Comparison of ENCODE assay signal across 21 mouse cellular contexts in the genomic region with DNA sequence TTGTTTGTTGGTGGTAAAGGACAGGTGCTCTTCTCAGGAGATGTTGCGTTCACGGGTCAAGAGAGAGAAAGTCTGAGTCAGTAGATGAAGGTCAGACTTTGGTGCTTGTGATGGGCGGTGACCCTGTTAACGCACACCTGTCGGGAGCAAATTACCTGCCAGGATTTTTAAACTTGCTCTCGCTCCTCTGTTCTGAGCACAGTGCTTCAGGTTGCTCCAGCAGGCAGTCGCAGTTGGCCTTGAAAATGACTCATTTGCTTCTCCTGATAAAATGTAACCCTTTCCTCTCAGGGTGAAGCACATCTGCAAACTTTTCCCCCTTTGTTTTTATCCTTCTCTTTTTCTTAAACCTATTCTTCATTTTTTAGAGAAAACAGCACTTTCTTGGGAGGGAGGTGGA.
DNase-seq lines count a peak whose midpoint lies in the region; ATAC-seq and TF ChIP-seq lines count a peak whose summit lies in the region.
"Had no signal": no experiment of that assay in that cellular context is flagged by ENCODE, and none has a peak within 500 bp of the region (broad histone marks: within the 10 kb centered on the region; RNA-seq: fewer than 3 reads in every experiment).

No protein-coding gene starts in this region.

- H3K9ac ChIP-seq in heart, embryonic 13.5 days, result 0 out of 2 replicates have a peak overlapping the region, but pooled peaks have one; percentile 29
- H3K9ac ChIP-seq in stomach, embryonic 15.5 days, result no peak overlapping the region
- no peak overlapping the region for H3K9ac ChIP-seq in stomach, postnatal 0 days (ENCODE audit: low read length)
- H3K9ac ChIP-seq in intestine, embryonic 16.5 days (ENCODE audit: low read depth, low read length), result no peak overlapping the region
- no peak overlapping the region for H3K9ac ChIP-seq in forebrain, embryonic 11.5 days (ENCODE audit: low read length)
- H3K9ac ChIP-seq: forebrain, postnatal 0 days; hindbrain, embryonic 12.5 days; hindbrain, embryonic 15.5 days had no signal

- H3K9me3 ChIP-seq in heart, embryonic 13.5 days, result no peaks in the 10 kb centered on the region
- H3K9me3 ChIP-seq in stomach, embryonic 15.5 days, result no peaks in the 10 kb centered on the region
- no peaks in the 10 kb centered on the region for H3K9me3 ChIP-seq in stomach, postnatal 0 days (ENCODE audit: control insufficient read depth, low read length)
- H3K9me3 ChIP-seq in intestine, embryonic 16.5 days (ENCODE audit: control insufficient read depth, low read length), result no peaks in the 10 kb centered on the region
- H3K9me3 ChIP-seq in forebrain, embryonic 11.5 days (ENCODE audit: control insufficient read depth, low read length), result no peaks in the 10 kb centered on the region
- H3K9me3 ChIP-seq: forebrain, embryonic 10.5 days; heart, embryonic 10.5 days; hindbrain, embryonic 12.5 days; hindbrain, embryonic 15.5 days had no signal

- no peak overlapping the region for H3K27ac ChIP-seq in heart, embryonic 13.5 days (replicated peaks)
- no peak overlapping the region for H3K27ac ChIP-seq in stomach, embryonic 15.5 days
- no peak overlapping the region for H3K27ac ChIP-seq in stomach, postnatal 0 days (replicated peaks)
- H3K27ac ChIP-seq in intestine, embryonic 16.5 days (ENCODE audit: low read length), result no peak overlapping the region
- H3K27ac ChIP-seq in forebrain, embryonic 11.5 days (ENCODE audit: low read depth, low read length), result no peak overlapping the region
- H3K27ac ChIP-seq: forebrain, embryonic 10.5 days; heart, adult 2 months; heart, embryonic 10.5 days; hindbrain, embryonic 12.5 days; hindbrain, embryonic 15.5 days had no signal

- no peak overlapping the region for H3K4me2 ChIP-seq in heart, embryonic 13.5 days
- H3K4me2 ChIP-seq in stomach, embryonic 15.5 days, result no peak overlapping the region
- no peak overlapping the region for H3K4me2 ChIP-seq in stomach, postnatal 0 days (replicated peaks; ENCODE audit: low read depth)
- H3K4me2 ChIP-seq in intestine, embryonic 16.5 days (ENCODE audit: low read depth, low read length), result no peak overlapping the region
- H3K4me2 ChIP-seq in forebrain, embryonic 11.5 days (ENCODE audit: low read depth, low read length, severe bottlenecking), result no peak overlapping the region
- H3K4me2 ChIP-seq: hindbrain, embryonic 12.5 days; hindbrain, embryonic 15.5 days had no signal

- TF ChIP-seq CTCF in stomach, postnatal 0 days (IDR thresholded peaks at IDR 0.05; ENCODE audit: low read depth), result no peak

- DNase-seq in adrenal gland, adult (ENCODE audit: inconsistent age in 2 of 2, low spot score in 1 of 2), result peak; percentile 48 to 80
- DNase-seq in adrenal gland, adult 18-20 months (ENCODE audit: low spot score in 2 of 2), result no peak
- DNase-seq in heart, adult 11 months, result no peak
- no peak for DNase-seq in stomach, postnatal 0 days (ENCODE audit: low spot score)
- DNase-seq in forebrain, embryonic 11.5 days (ENCODE audit: low spot score), result no peak
- DNase-seq: cerebellum, adult 18-20 months; cerebellum, adult 9-10 months; cerebellum, postnatal 14 days; forebrain, postnatal 0 days; gastrocnemius, postnatal 25 days; heart, adult 2 months; kidney, adult 2 months had no signal

- no peaks in the 10 kb centered on the region for H3K36me3 ChIP-seq in heart, embryonic 13.5 days
- no peaks in the 10 kb centered on the region for H3K36me3 ChIP-seq in stomach, embryonic 15.5 days
- no peaks in the 10 kb centered on the region for H3K36me3 ChIP-seq in stomach, postnatal 0 days (ENCODE audit: control insufficient read depth, insufficient read depth, low read length)
- H3K36me3 ChIP-seq in intestine, embryonic 16.5 days (ENCODE audit: control insufficient read depth, insufficient read depth, low read length), result no peaks in the 10 kb centered on the region
- H3K36me3 ChIP-seq in forebrain, embryonic 11.5 days (ENCODE audit: control insufficient read depth, insufficient read depth, low read length), result no peaks in the 10 kb centered on the region
- H3K36me3 ChIP-seq: forebrain, embryonic 10.5 days; heart, embryonic 10.5 days; hindbrain, embryonic 12.5 days; hindbrain, embryonic 15.5 days had no signal

- WGBS in heart, embryonic 13.5 days, result 43% methylated on average over 7 of the region's 7 CpGs
- WGBS in stomach, embryonic 15.5 days, result 58% methylated on average over 7 of the region's 7 CpGs
- 54% methylated on average over 7 of the region's 7 CpGs for WGBS in stomach, postnatal 0 days
- WGBS in intestine, embryonic 16.5 days, result 52% methylated on average over 7 of the region's 7 CpGs
- 85% methylated on average over 7 of the region's 7 CpGs for WGBS in forebrain, embryonic 11.5 days

- H3K4me3 ChIP-seq in heart, embryonic 13.5 days, result no peak overlapping the region
- H3K4me3 ChIP-seq in stomach, embryonic 15.5 days (replicated peaks), result no peak overlapping the region
- H3K4me3 ChIP-seq in stomach, postnatal 0 days (ENCODE audit: low read depth, low read length), result no peak overlapping the region
- no peak overlapping the region for H3K4me3 ChIP-seq in intestine, embryonic 16.5 days (ENCODE audit: low read length)
- no peak overlapping the region for H3K4me3 ChIP-seq in forebrain, embryonic 11.5 days (ENCODE audit: low read depth, low read length)
- H3K4me3 ChIP-seq: forebrain, embryonic 10.5 days; heart, adult 2 months; heart, embryonic 10.5 days; hindbrain, embryonic 12.5 days; hindbrain, embryonic 15.5 days had no signal

- no peaks in the 10 kb centered on the region for H3K27me3 ChIP-seq in heart, embryonic 13.5 days (replicated peaks)
- H3K27me3 ChIP-seq in stomach, embryonic 15.5 days (replicated peaks), result no peaks in the 10 kb centered on the region
- no peaks in the 10 kb centered on the region for H3K27me3 ChIP-seq in stomach, postnatal 0 days (ENCODE audit: control insufficient read depth, insufficient read depth, low read length)
- no peaks in the 10 kb centered on the region for H3K27me3 ChIP-seq in intestine, embryonic 16.5 days (replicated peaks; ENCODE audit: control insufficient read depth, insufficient read depth, low read length)
- H3K27me3 ChIP-seq in forebrain, embryonic 11.5 days (ENCODE audit: control insufficient read depth, insufficient read depth, low read length), result no peaks in the 10 kb centered on the region
- H3K27me3 ChIP-seq: hindbrain, embryonic 12.5 days; hindbrain, embryonic 15.5 days; Patski had no signal

- H3K4me1 ChIP-seq in heart, embryonic 13.5 days, result peaks cover 15% of the 10 kb centered on the region
- no peaks in the 10 kb centered on the region for H3K4me1 ChIP-seq in stomach, embryonic 15.5 days
- no peaks in the 10 kb centered on the region for H3K4me1 ChIP-seq in stomach, postnatal 0 days (replicated peaks; ENCODE audit: control insufficient read depth, insufficient read depth)
- H3K4me1 ChIP-seq in intestine, embryonic 16.5 days (ENCODE audit: control insufficient read depth, insufficient read depth, low read length), result peaks cover 3% of the 10 kb centered on the region; the same call in 1 of the 2 replicates
- H3K4me1 ChIP-seq in forebrain, embryonic 11.5 days (replicated peaks; ENCODE audit: control insufficient read depth, insufficient read depth, low read length), result no peaks in the 10 kb centered on the region
- H3K4me1 ChIP-seq: forebrain, embryonic 10.5 days; hindbrain, embryonic 12.5 days; hindbrain, embryonic 15.5 days had no signal

- no peak for TF ChIP-seq EP300 in stomach, postnatal 0 days (optimal IDR thresholded peaks at IDR 0.05)

- no peak for ATAC-seq in heart, embryonic 13.5 days (ENCODE audit: extremely low read depth, insufficient number of reproducible peaks, low FRiP score, low TSS enrichment)
- ATAC-seq in stomach, embryonic 15.5 days (ENCODE audit: insufficient read depth, low FRiP score, low read depth), result 0 out of 2 replicates have a peak, but pooled peaks have one; percentile 31
- no peak for ATAC-seq in stomach, postnatal 0 days (ENCODE audit: low FRiP score, low TSS enrichment)
- ATAC-seq in intestine, embryonic 16.5 days, result peak; percentile 77; the same call in 1 of the 2 replicates
- no peak for ATAC-seq in forebrain, embryonic 11.5 days (replicated peaks; ENCODE audit: low FRiP score)
- ATAC-seq: forebrain, embryonic 14.5 days; forebrain, postnatal 0 days; Patski had no signal

Comparison
In these comparisons a context has a peak if more than half of its experiments do, and no peak if none do; other contexts are left out.
1. DNase-seq: peak in adrenal gland, adult (2 of 2); none in adrenal gland, adult 18-20 months (0 of 2), heart, adult 11 months (single experiment), stomach, postnatal 0 days (single experiment) and forebrain, embryonic 11.5 days (single experiment).
2. ATAC-seq: peak in stomach, embryonic 15.5 days (single experiment) and intestine, embryonic 16.5 days (single experiment); none in heart, embryonic 13.5 days (single experiment), stomach, postnatal 0 days (single experiment) and forebrain, embryonic 11.5 days (single experiment).